Mouse (Mus musculus): ENCODE results near the gene Pdgfb.

DNA sequence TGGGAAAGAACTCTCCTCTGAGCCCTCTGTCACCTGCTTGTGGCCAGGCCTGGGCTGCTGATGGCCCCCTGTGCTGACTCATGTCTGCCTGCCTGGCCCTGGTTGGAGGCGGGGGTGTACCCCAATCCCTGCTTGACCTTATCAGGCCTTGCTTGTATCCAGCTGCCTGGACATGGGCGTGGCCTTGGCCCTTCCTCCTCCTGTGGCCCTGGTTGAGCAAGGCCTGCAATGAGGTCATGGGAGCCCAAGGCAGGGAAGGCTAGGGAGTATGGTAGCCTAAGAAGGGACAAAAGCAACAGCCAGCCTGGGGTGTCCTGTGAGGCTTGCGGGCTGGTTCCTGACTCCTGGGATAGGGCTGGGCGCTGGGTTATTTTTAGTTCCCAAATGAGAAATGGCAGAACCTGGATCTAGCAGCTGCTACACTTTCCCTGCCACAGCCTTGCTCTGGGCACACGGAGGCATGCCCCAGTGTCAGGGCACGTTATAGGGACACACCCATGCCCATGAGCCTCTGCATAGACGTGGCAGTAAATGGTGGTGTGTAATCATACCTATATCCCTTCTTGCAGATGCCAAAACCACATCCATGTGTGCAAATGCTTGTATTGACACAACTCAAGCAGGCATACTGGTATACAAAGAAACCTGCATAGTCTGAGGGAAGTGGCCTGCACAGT, 39.4 kb upstream of the Pdgfb start:
- TF ChIP-seq GATA1 (IDR thresholded peaks at IDR 0.05; ENCODE audit: low read length) (no peak), TAL1 (IDR thresholded peaks at IDR 0.05; ENCODE audit: low read length) (no peak)

Measured in erythroblast, embryonic 14.5 days (primary cell).